Mouse (Mus musculus) stomach, postnatal 0 days (tissue): ENCODE data around the gene Mlxipl.

Experiments
- CTCF ChIP-seq: IDR thresholded peaks from 2 replicates; pipeline ENCODE4 v1.5.1; 2016; ENCODE audit warnings: antibody characterized with exemption, low read depth, mild to moderate bottlenecking, moderate library complexity
- EP300 ChIP-seq: optimal IDR thresholded peaks from 2 replicates; pipeline ENCODE3; 2016; ENCODE audit warnings: antibody characterized with exemption

GRCm38 (mm10) chr5:135126121-135126520, 36.4 kb downstream of the Mlxipl start:
- TF ChIP-seq CTCF (no peak), EP300 (no peak)
